Mouse (Mus musculus) T-cell, adult 2 months (primary cell): ENCODE data around the gene Pigc.

ENCODE experiments used
- DNase-seq: peaks from one replicate; pipeline ENCODE4 v3.0.0; 2022; ENCODE audit warnings: low spot score

The Pigc gene

GRCm38 (mm10) chr1:162008208-162008607 is 39.2 kb downstream of the Pigc start:
- no peak for DNase-seq

DNA sequence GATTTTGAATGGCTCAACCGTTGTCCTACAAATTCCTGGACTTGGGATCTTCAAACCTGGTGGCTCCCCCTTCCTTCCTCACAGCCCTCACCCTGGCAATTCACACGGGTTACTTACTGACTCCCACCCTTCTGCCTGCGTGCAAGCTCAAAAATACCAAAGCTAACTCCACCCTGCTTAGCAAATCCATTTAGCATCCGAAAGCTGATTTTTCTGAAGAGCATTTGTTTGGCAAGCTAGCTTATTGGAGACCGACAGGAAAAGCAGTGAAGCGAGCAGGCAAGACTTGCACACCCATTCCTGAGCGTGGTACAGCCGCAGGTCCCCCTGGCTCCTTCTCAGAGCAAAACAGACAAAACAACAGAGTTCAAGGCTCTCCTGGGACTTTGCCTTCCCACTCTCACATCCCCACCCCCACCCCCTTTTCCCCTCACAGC is 39.7 kb downstream of the Pigc start:
- DNase-seq: no peak

DNA sequence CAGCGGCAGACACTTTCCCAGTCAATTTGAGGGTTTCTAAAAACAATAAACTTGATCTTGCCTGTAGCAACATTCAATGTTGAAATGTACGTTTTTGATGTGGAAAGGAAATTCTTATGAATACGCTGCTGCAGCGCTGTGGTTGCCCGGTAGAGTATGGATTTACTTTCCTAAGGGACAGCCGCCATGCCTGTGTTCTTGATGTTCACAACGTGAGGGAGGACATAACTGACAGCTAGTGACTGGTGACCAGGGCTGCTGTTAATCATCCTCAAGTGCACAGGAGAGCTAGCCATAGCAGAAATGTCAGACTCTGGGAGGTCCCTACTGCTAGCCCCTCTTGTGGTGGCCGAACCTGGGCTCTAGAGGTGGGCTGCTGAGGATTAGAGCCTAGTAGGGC is 40.1 kb downstream of the Pigc start:
- DNase-seq: no peak

- no peak for DNase-seq
Observed at GRCm38 (mm10) chr1:162011523-162012245, 42.7 kb downstream of the Pigc start.

- no peak for DNase-seq
Observed at GRCm38 (mm10) chr1:162013561-162013960, 44.6 kb downstream of the Pigc start.

DNA sequence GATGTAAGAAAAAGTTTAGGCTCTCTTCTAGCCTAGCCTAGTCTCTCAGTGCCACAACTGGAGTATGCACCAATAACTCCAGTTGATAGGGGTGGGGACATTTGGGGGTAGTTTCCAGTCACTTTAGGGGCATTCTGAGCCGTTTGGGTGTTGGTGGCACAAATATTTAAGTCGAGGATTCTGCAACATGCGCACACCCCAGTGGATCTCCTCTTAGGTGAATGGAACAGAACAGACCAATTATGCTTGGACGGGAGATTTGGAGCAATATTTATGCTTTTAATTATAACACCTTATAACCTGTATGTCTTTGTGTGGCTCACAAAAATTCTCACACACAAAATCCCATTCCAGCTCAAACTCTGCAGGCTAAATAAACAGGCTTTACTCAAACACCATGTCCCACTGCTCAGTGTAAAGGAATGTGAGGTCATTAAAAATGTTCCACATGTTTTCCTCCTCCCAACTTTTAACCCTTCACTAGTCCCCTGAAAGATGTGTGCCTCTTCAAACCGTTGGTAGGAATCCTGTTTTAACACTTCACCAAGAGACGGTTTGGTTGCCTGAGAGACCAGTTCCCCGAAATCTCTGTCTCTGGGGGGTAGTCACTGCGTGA is 46.4 kb downstream of the Pigc start:
- DNase-seq: no peak

- DNase-seq: no peak
Observed at GRCm38 (mm10) chr1:162016982-162017381, 48.0 kb downstream of the Pigc start.

GRCm38 (mm10) chr1:162017975-162018600 is 49.1 kb downstream of the Pigc start:
- DNase-seq: no peak

GRCm38 (mm10) chr1:162018601-162018977 is 49.6 kb downstream of the Pigc start:
- no peak for DNase-seq

DNA sequence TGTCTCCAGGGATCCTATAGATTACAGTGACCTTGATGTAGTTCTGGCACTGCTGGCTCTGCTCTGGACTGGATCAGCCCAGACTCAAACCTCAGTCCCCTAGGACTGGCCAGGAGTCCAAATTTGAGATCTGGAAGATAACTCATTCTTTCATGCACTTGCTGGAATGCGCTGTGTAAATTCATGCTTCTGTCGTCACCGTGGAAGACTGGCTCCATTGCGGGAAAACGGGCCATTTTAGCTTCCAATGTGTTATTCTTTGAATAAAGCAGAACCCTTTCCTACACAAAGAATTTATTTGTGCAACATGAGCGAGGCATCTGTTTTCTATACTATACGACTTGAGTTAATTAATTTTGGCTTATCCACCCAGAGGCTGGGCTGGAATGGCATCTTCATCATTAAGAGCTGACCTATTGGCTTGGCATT is 51.3 kb downstream of the Pigc start:
- no peak for DNase-seq

- no peak for DNase-seq
Observed at GRCm38 (mm10) chr1:162020766-162021165, 51.8 kb downstream of the Pigc start.
